Mouse (Mus musculus): ENCODE data around the gene Rsl24d1. TPM values are rescaled to one million over a fixed set of nuclear protein-coding genes. Genes with fewer than 3 reads are reported as not detected.
"Not testable (repeated sequence)": the region's sequence is repeated elsewhere in the genome, so short reads cannot be mapped to it uniquely, and the experiment has no call there.

Rsl24d1 gene
- polyA plus RNA-seq, 1 experiment from 2014 or later: 91.7 TPM

DNA sequence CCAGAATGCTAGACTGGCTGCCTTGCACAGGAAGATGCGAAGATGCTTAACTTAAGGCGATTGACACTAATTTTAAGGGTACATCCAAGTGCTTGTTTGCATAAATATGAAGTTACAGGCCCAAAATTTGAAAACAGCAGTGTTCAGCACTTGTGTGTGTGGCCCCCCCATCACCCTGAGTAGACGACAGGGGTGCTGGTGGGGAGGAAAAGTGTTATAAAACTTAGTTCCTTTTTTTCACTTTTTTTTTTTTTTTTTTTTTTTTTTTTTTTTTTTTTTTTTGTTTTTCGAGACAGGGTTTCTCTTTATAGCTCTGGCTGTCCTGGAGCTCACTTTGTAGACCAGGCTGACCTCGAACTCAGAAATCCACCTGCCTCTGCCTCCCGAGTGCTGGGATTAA is 3.5 kb downstream of the Rsl24d1 start:
- not testable (repeated sequence) for H3K4me2 ChIP-seq (ENCODE audit: low read depth, low read length); H3K27ac ChIP-seq (ENCODE audit: low read length); H3K4me1 ChIP-seq (replicated peaks; ENCODE audit: control insufficient read depth, insufficient read depth, low read length); H3K9ac ChIP-seq (ENCODE audit: low read length); H3K27me3 ChIP-seq (ENCODE audit: control insufficient read depth, insufficient read depth, low read depth, low read length); ATAC-seq (ENCODE audit: low read depth); H3K4me3 ChIP-seq (ENCODE audit: low read length); H3K9me3 ChIP-seq (ENCODE audit: control insufficient read depth, low read length)
- WGBS: 85% methylated on average over 5 of the region's 6 CpGs
- peaks cover 17% of the 10 kb centered on the region for H3K36me3 ChIP-seq (ENCODE audit: control insufficient read depth, insufficient read depth, low read length)

DNA sequence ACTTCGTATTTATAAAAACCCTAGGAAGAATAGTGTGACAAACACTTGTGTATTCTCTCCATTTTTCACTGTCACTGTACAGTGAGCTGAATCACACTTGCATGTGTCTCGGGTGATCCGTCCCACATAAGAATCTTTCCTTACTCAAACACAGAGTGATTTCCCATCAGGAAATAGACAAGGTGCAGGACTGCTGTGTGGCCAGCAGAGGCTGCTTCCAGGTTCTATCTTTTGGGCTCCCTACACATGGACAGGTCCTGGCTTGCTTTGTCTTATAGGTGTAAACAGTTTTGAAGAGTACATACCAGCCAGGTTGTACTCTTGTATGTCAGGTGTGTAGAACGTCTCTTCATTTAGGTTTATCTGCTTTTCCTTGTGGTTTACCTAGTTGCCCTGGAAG is 4.8 kb downstream of the Rsl24d1 start:
- no peak overlapping the region for H3K4me3 ChIP-seq (ENCODE audit: low read length)
- H3K4me2 ChIP-seq (ENCODE audit: low read depth, low read length): no peak overlapping the region
- H3K27me3 ChIP-seq (ENCODE audit: control insufficient read depth, insufficient read depth, low read depth, low read length): no peaks in the 10 kb centered on the region
- H3K36me3 ChIP-seq (ENCODE audit: control insufficient read depth, insufficient read depth, low read length): peaks cover 17% of the 10 kb centered on the region
- no peaks in the 10 kb centered on the region for H3K9me3 ChIP-seq (ENCODE audit: control insufficient read depth, low read length)
- peaks cover 6% of the 10 kb centered on the region for H3K4me1 ChIP-seq (replicated peaks; ENCODE audit: control insufficient read depth, insufficient read depth, low read length)
- H3K27ac ChIP-seq (ENCODE audit: low read length): no peak overlapping the region
- H3K9ac ChIP-seq (ENCODE audit: low read length): no peak overlapping the region
- WGBS: 79% methylated on average over 4 of the region's 4 CpGs
- no peak for ATAC-seq (ENCODE audit: low read depth)

- Histone ChIP-seq H3K4me1 (replicated peaks; ENCODE audit: control insufficient read depth, insufficient read depth, low read length) (no peaks in the 10 kb centered on the region), H3K27ac (ENCODE audit: low read length) (no peak overlapping the region), H3K9me3 (ENCODE audit: control insufficient read depth, low read length) (no peaks in the 10 kb centered on the region), H3K27me3 (ENCODE audit: control insufficient read depth, insufficient read depth, low read depth, low read length) (no peaks in the 10 kb centered on the region), H3K36me3 (ENCODE audit: control insufficient read depth, insufficient read depth, low read length) (peaks cover 39% of the 10 kb centered on the region), H3K4me3 (ENCODE audit: low read length) (no peak overlapping the region), H3K9ac (ENCODE audit: low read length) (no peak overlapping the region), H3K4me2 (ENCODE audit: low read depth, low read length) (no peak overlapping the region)
- WGBS: 73% methylated on average over 8 of the region's 8 CpGs
- no peak for ATAC-seq (ENCODE audit: low read depth)
Observed at GRCm38 (mm10) chr9:73121735-73122134, 8.5 kb downstream of the Rsl24d1 start.

GRCm38 (mm10) chr9:73125043-73125570 is 11.9 kb downstream of the Rsl24d1 start:
- WGBS: 91% methylated on average over 8 of the region's 8 CpGs
- no peaks in the 10 kb centered on the region for H3K9me3 ChIP-seq (ENCODE audit: control insufficient read depth, low read length)
- H3K4me1 ChIP-seq (replicated peaks; ENCODE audit: control insufficient read depth, insufficient read depth, low read length): no peaks in the 10 kb centered on the region
- peaks cover 29% of the 10 kb centered on the region for H3K36me3 ChIP-seq (ENCODE audit: control insufficient read depth, insufficient read depth, low read length)
- H3K27ac ChIP-seq (ENCODE audit: low read length): no peak overlapping the region
- no peaks in the 10 kb centered on the region for H3K27me3 ChIP-seq (ENCODE audit: control insufficient read depth, insufficient read depth, low read depth, low read length)
- H3K4me3 ChIP-seq (ENCODE audit: low read length): no peak overlapping the region
- H3K9ac ChIP-seq (ENCODE audit: low read length): no peak overlapping the region
- no peak overlapping the region for H3K4me2 ChIP-seq (ENCODE audit: low read depth, low read length)
- ATAC-seq (ENCODE audit: low read depth): no peak

GRCm38 (mm10) chr9:73127457-73127856 is 14.2 kb downstream of the Rsl24d1 start:
- no peak overlapping the region for H3K4me2 ChIP-seq (ENCODE audit: low read depth, low read length)
- no peak overlapping the region for H3K27ac ChIP-seq (ENCODE audit: low read length)
- 80% methylated on average over 2 of the region's 2 CpGs for WGBS
- no peak overlapping the region for H3K4me3 ChIP-seq (ENCODE audit: low read length)
- no peaks in the 10 kb centered on the region for H3K9me3 ChIP-seq (ENCODE audit: control insufficient read depth, low read length)
- H3K27me3 ChIP-seq (ENCODE audit: control insufficient read depth, insufficient read depth, low read depth, low read length): no peaks in the 10 kb centered on the region
- no peak for ATAC-seq (ENCODE audit: low read depth)
- peaks cover 25% of the 10 kb centered on the region for H3K36me3 ChIP-seq (ENCODE audit: control insufficient read depth, insufficient read depth, low read length)
- no peaks in the 10 kb centered on the region for H3K4me1 ChIP-seq (replicated peaks; ENCODE audit: control insufficient read depth, insufficient read depth, low read length)
- H3K9ac ChIP-seq (ENCODE audit: low read length): no peak overlapping the region

- H3K9me3 ChIP-seq (ENCODE audit: control insufficient read depth, low read length): no peaks in the 10 kb centered on the region
- H3K9ac ChIP-seq (ENCODE audit: low read length): no peak overlapping the region
- no peak overlapping the region for H3K4me3 ChIP-seq (ENCODE audit: low read length)
- no peak overlapping the region for H3K27ac ChIP-seq (ENCODE audit: low read length)
- H3K4me1 ChIP-seq (replicated peaks; ENCODE audit: control insufficient read depth, insufficient read depth, low read length): no peaks in the 10 kb centered on the region
- no peak for ATAC-seq (ENCODE audit: low read depth)
- H3K36me3 ChIP-seq (ENCODE audit: control insufficient read depth, insufficient read depth, low read length): peaks cover 17% of the 10 kb centered on the region
- H3K27me3 ChIP-seq (ENCODE audit: control insufficient read depth, insufficient read depth, low read depth, low read length): no peaks in the 10 kb centered on the region
- 75% methylated on average over 8 of the region's 8 CpGs for WGBS
- H3K4me2 ChIP-seq (ENCODE audit: low read depth, low read length): no peak overlapping the region
Observed at GRCm38 (mm10) chr9:73129875-73130274, 16.6 kb downstream of the Rsl24d1 start.

GRCm38 (mm10) chr9:73130529-73130928 is 17.3 kb downstream of the Rsl24d1 start:
- H3K9ac ChIP-seq (ENCODE audit: low read length): no peak overlapping the region
- H3K4me3 ChIP-seq (ENCODE audit: low read length): no peak overlapping the region
- ATAC-seq (ENCODE audit: low read depth): no peak
- H3K27me3 ChIP-seq (ENCODE audit: control insufficient read depth, insufficient read depth, low read depth, low read length): no peaks in the 10 kb centered on the region
- H3K27ac ChIP-seq (ENCODE audit: low read length): no peak overlapping the region
- 57% methylated on average over 4 of the region's 4 CpGs for WGBS
- no peak overlapping the region for H3K4me2 ChIP-seq (ENCODE audit: low read depth, low read length)
- H3K9me3 ChIP-seq (ENCODE audit: control insufficient read depth, low read length): no peaks in the 10 kb centered on the region
- H3K4me1 ChIP-seq (replicated peaks; ENCODE audit: control insufficient read depth, insufficient read depth, low read length): no peaks in the 10 kb centered on the region
- H3K36me3 ChIP-seq (ENCODE audit: control insufficient read depth, insufficient read depth, low read length): peaks cover 11% of the 10 kb centered on the region; the same call in 1 of the 2 replicates

DNA sequence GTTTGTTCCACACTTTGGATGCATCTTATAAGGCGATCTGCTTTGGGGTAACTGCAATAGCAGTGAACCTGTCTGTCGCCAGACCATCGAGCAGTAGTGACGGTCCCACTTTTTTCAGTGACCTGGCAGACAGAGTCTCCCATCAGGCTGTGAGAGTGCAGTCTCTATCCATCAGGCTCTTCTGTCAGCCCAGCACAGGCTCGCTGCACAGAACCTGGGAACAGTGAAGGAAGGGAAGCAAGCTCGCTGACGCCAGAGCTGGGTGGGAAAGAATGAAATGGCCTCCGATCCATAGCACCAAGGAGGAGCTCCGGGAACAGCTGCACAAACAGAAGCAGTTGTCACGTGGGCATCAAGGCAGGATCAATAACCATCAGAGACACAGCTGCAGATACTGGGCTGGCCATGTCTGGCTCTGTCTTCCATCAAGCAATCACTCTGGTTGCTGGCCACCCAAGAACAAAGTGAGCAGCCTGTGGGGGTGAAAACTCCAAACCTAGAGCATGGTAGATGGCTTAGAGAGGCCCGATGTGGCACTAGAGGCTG is 24.2 kb downstream of the Rsl24d1 start:
- H3K36me3 ChIP-seq (ENCODE audit: control insufficient read depth, insufficient read depth, low read length): no peaks in the 10 kb centered on the region
- WGBS: 42% methylated on average over 11 of the region's 11 CpGs

GRCm38 (mm10) chr9:73154347-73154746 is 41.1 kb downstream of the Rsl24d1 start:
- no peaks in the 10 kb centered on the region for H3K9me3 ChIP-seq (ENCODE audit: control insufficient read depth, low read length)
- no peaks in the 10 kb centered on the region for H3K27me3 ChIP-seq (ENCODE audit: control insufficient read depth, insufficient read depth, low read depth, low read length)
- 46% methylated on average over 9 of the region's 9 CpGs for WGBS
- H3K4me1 ChIP-seq (replicated peaks; ENCODE audit: control insufficient read depth, insufficient read depth, low read length): no peaks in the 10 kb centered on the region
- H3K27ac ChIP-seq (ENCODE audit: low read length): no peak overlapping the region
- ATAC-seq (ENCODE audit: low read depth): no peak
- no peak overlapping the region for H3K4me2 ChIP-seq (ENCODE audit: low read depth, low read length)
- H3K36me3 ChIP-seq (ENCODE audit: control insufficient read depth, insufficient read depth, low read length): no peaks in the 10 kb centered on the region
- H3K9ac ChIP-seq (ENCODE audit: low read length): no peak overlapping the region
- no peak overlapping the region for H3K4me3 ChIP-seq (ENCODE audit: low read length)

More for the DNA sequence above, 24.2 kb downstream of the Rsl24d1 start:
- Histone ChIP-seq H3K9ac (ENCODE audit: low read length) (no peak overlapping the region), H3K27ac (ENCODE audit: low read length) (no peak overlapping the region), H3K9me3 (ENCODE audit: control insufficient read depth, low read length) (no peaks in the 10 kb centered on the region), H3K4me2 (ENCODE audit: low read depth, low read length) (no peak overlapping the region), H3K4me3 (ENCODE audit: low read length) (no peak overlapping the region), H3K27me3 (ENCODE audit: control insufficient read depth, insufficient read depth, low read depth, low read length) (no peaks in the 10 kb centered on the region), H3K4me1 (replicated peaks; ENCODE audit: control insufficient read depth, insufficient read depth, low read length) (no peaks in the 10 kb centered on the region)
- no peak for ATAC-seq (ENCODE audit: low read depth)

GRCm38 (mm10) chr9:73157968-73158367 is 44.7 kb downstream of the Rsl24d1 start:
- no peak overlapping the region for H3K4me2 ChIP-seq (ENCODE audit: low read depth, low read length)
- H3K9ac ChIP-seq (ENCODE audit: low read length): no peak overlapping the region
- H3K9me3 ChIP-seq (ENCODE audit: control insufficient read depth, low read length): no peaks in the 10 kb centered on the region
- no peak overlapping the region for H3K27ac ChIP-seq (ENCODE audit: low read length)
- WGBS: 79% methylated on average over 4 of the region's 4 CpGs
- no peak for ATAC-seq (ENCODE audit: low read depth)
- no peaks in the 10 kb centered on the region for H3K27me3 ChIP-seq (ENCODE audit: control insufficient read depth, insufficient read depth, low read depth, low read length)
- no peaks in the 10 kb centered on the region for H3K36me3 ChIP-seq (ENCODE audit: control insufficient read depth, insufficient read depth, low read length)
- H3K4me1 ChIP-seq (replicated peaks; ENCODE audit: control insufficient read depth, insufficient read depth, low read length): no peaks in the 10 kb centered on the region
- H3K4me3 ChIP-seq (ENCODE audit: low read length): no peak overlapping the region

Data from lung, embryonic 16.5 days (tissue).